Mouse (Mus musculus) stomach, embryonic 14.5 days (tissue): ENCODE data around the gene 1700016K19Rik. TPM values are rescaled to one million over a fixed set of nuclear protein-coding genes. Genes with fewer than 3 reads are reported as not detected.

Experiments used
- ATAC-seq: fragments of 200-750 bp; cut with Nextera tagmentation; 2 replicates; pipeline ENCODE4 v1.8.0; 2017; ENCODE audit warnings: low read depth, moderate TSS enrichment; ENCODE audit not compliant: insufficient number of reproducible peaks, insufficient read depth, low FRiP score
- H3K27ac ChIP-seq: fragments of 300-500 bp; sonication (generic); 2 replicates; pipeline ENCODE4 v1.5.1; 2014; ENCODE audit warnings: mild to moderate bottlenecking, low read length, moderate library complexity, mixed read lengths
- H3K27me3 ChIP-seq: fragments of 300-500 bp; sonication (generic); 2 replicates; pipeline ENCODE4 v1.6.1; 2014; ENCODE audit warnings: low read length, control low read depth, mixed read lengths; ENCODE audit not compliant: control insufficient read depth, insufficient read depth
- H3K36me3 ChIP-seq: fragments of 300-500 bp; sonication (generic); 2 replicates; pipeline ENCODE4 v1.6.1; 2014; ENCODE audit warnings: mild to moderate bottlenecking, control low read depth, low read length, moderate library complexity, mixed read lengths; ENCODE audit not compliant: control insufficient read depth, insufficient read depth
- H3K4me1 ChIP-seq: fragments of 300-500 bp; sonication (generic); 2 replicates; pipeline ENCODE4 v1.6.1; 2014; ENCODE audit warnings: low read length, control low read depth, mixed read lengths; ENCODE audit not compliant: control insufficient read depth, insufficient read depth
- H3K4me2 ChIP-seq: fragments of 300-500 bp; sonication (generic); replicated peaks from 2 replicates; pipeline ENCODE4 v1.6.1; 2014; ENCODE audit warnings: low read depth, low read length, control low read depth
- H3K4me3 ChIP-seq: fragments of 300-500 bp; sonication (generic); 2 replicates; pipeline ENCODE4 v1.5.1; 2014; ENCODE audit warnings: low read depth, low read length, control low read depth
- H3K9ac ChIP-seq: fragments of 300-500 bp; sonication (generic); replicated peaks from 2 replicates; pipeline ENCODE4 v1.6.1; 2014; ENCODE audit warnings: low read depth, mild to moderate bottlenecking, control low read depth, low read length, moderate library complexity, mixed read lengths
- H3K9me3 ChIP-seq: fragments of 300-500 bp; sonication (generic); 2 replicates; pipeline ENCODE4 v1.6.1; 2016; ENCODE audit warnings: low read depth, low read length, control low read depth; ENCODE audit not compliant: control insufficient read depth
- WGBS: fragments of 180-500 bp; shearing (Covaris S2); extraction: QIAGEN DNeasy Blood & Tissue Kit; methylation state at CpG from one replicate; pipeline ENCODE4 v1.1.7; 2014; 5-methylcytosine and 5-hydroxymethylcytosine counted together
- polyA plus RNA-seq: library from polyadenylated mRNA; unstranded; fragments of >200 nt; fragmentation: Nextera tagmentation; extraction: Ambion mirVana; gene quantifications from 2 replicates; pipeline ENCODE4 v1.2.1, GENCODE M21; 2014

Gene 1700016K19Rik
- polyA plus RNA-seq, 1 experiment from 2014 or later, result 3.2 TPM

DNA sequence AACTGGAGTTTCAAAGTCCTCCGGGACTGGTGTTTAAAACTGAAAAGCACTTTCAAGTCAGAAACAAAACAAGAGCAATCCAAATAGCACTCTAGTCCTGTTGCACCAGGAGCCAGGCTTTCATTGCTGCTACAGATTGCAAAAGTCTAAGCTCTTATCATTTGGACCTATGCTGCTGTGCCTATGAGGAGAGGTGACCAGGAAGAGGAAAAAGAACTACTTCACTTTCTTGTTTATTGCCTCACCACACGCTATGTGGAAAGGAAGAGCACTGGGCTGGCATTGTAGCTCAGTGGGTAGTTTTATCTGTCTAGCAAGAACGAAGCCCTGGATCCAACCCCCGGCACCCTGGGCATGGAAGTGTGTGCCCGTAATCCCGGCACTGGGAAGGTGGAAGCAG, 33.6 kb downstream of the 1700016K19Rik start:
- H3K9me3 ChIP-seq, result no peaks in the 10 kb centered on the region
- H3K4me3 ChIP-seq, result no peak overlapping the region
- no peaks in the 10 kb centered on the region for H3K36me3 ChIP-seq
- H3K4me1 ChIP-seq, result peaks cover under 1% of the 10 kb centered on the region; the same call in 1 of the 2 replicates
- no peak for ATAC-seq
- no peak overlapping the region for H3K4me2 ChIP-seq
- 82% methylated on average over 6 of the region's 6 CpGs for WGBS
- H3K27ac ChIP-seq, result no peak overlapping the region
- H3K27me3 ChIP-seq, result no peaks in the 10 kb centered on the region
- no peak overlapping the region for H3K9ac ChIP-seq

DNA sequence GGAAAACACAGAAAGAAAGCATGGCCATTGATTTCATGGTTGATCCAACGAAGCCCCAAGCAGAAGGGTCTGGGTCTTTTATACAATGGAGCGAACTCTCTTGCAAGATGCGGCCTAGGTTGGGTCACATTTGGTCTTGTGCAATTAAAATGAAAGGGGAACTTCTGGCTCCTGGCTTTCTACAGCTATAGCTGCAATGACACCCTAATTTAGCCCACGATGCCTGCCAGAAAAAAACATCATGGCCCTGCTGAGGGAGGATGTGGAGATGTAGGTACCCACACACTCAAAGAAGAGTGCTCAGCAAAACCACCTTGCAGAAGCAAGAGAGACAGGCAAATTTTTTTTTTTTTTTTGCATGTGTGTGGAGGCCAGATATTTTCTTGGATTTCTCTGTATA, 34.1 kb downstream of the 1700016K19Rik start:
- Histone ChIP-seq H3K27ac (no peak overlapping the region), H3K4me2 (no peak overlapping the region), H3K9me3 (no peaks in the 10 kb centered on the region), H3K27me3 (no peaks in the 10 kb centered on the region), H3K9ac (no peak overlapping the region), H3K4me3 (no peak overlapping the region), H3K36me3 (no peaks in the 10 kb centered on the region), H3K4me1 (no peaks in the 10 kb centered on the region)
- 86% methylated on average over 4 of the region's 4 CpGs for WGBS
- ATAC-seq, result no peak

DNA sequence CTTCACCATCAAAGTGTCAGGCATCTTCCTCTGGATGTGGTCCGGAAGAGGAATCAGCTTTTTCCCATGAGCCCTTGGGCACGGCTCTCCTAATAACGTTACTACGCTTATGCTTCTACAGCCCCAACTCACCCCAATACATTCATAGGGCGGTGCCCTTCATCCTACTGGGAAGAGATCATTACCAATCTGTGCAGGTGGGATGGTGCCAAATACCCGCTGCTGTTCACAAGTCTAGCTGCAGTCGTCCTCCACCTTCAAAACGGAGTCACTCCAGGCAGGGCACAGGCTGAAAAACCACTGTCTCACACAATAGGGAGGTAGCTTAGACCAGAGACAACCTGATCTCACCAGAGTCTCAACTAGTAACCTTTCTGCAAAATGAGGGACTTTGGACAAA, 35.5 kb downstream of the 1700016K19Rik start:
- Histone ChIP-seq H3K4me3 (no peak overlapping the region), H3K9ac (no peak overlapping the region), H3K4me1 (no peaks in the 10 kb centered on the region), H3K9me3 (no peaks in the 10 kb centered on the region), H3K27ac (no peak overlapping the region), H3K27me3 (no peaks in the 10 kb centered on the region), H3K4me2 (no peak overlapping the region), H3K36me3 (no peaks in the 10 kb centered on the region)
- no peak for ATAC-seq
- WGBS, result 85% methylated on average over 8 of the region's 8 CpGs

DNA sequence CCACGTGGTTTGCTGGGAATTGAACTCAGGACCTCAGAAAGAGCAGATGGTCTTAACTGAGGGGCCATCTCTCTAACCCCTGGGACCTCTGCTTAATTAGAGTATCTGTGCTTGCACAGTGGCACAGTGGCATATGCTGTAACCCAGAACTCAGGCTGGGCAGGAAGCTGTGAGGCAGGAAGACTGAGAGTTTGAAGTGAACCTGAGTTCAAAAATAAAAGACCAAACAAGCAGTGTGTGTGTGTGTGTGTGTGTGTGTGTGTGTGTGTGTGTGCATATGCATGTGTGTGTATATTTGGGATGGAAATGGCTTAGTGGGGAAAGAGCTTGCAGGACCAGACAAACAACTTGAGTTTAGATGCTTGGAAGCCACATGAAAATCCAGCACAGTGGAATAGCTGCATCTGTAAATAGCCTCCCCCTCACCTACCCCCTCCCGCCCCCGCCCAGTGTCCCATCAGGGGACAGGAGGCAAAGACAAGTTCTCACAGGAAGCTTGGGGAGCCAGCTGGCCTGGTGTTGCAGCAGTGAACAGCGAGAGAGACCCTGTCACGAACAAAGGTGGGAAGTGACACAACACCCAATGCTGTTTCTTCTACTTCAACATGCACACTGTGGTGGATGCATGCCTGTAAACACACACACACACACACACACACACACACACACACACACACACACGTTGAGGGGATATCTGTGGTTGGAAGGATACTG, 38.0 kb downstream of the 1700016K19Rik start:
- Histone ChIP-seq H3K4me2 (no peak overlapping the region), H3K36me3 (no peaks in the 10 kb centered on the region), H3K27me3 (no peaks in the 10 kb centered on the region), H3K4me3 (no peak overlapping the region), H3K9ac (no peak overlapping the region), H3K4me1 (peaks cover 9% of the 10 kb centered on the region; the same call in 1 of the 2 replicates), H3K9me3 (no peaks in the 10 kb centered on the region), H3K27ac (no peak overlapping the region)
- no peak for ATAC-seq
- WGBS, result 48% methylated on average over 6 of the region's 6 CpGs

DNA sequence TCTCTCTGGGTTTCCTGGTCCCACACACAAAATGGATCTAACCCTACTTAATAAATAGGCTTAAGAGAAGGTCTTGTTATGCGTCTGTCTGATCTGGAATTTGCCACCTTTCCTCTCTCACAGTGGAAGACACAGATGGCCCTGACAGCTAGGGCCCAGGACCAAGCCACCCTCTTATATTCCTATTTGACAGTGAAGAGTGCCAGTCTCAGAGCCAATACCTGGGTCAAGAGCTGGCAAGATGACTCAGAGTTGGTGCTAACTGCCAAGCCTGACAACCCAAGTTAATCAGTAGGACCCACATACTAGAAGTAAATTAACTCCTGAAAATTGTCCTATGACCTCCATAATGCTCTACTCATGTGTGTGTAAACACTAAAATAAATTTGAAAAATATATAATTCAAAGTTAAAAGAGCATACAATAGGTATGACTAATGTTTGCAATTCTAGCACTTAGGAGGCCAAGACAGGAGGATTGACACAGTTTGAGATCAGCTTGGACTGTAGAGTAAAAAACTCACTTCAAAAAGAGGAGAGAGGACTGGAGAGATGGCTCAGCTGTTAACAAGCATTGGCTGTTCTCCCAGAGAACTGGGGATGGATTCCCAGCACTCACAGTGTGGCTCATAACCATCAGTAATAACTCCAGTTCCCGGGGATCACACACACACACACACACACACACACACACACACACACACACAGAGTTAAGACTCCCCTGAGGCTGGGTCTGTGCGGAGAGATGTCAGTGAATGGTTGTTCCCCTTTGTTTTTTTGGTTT, 39.8 kb downstream of the 1700016K19Rik start:
- Histone ChIP-seq H3K4me1 (peaks cover 15% of the 10 kb centered on the region), H3K9me3 (no peaks in the 10 kb centered on the region), H3K36me3 (0 out of 2 replicates have a peak, but pooled peaks cover under 1% of the 10 kb centered on the region), H3K27ac (no peak overlapping the region), H3K9ac (no peak overlapping the region), H3K27me3 (no peaks in the 10 kb centered on the region), H3K4me3 (no peak overlapping the region), H3K4me2 (no peak overlapping the region)
- ATAC-seq, result no peak
- 85% methylated on average over 3 of the region's 3 CpGs for WGBS

DNA sequence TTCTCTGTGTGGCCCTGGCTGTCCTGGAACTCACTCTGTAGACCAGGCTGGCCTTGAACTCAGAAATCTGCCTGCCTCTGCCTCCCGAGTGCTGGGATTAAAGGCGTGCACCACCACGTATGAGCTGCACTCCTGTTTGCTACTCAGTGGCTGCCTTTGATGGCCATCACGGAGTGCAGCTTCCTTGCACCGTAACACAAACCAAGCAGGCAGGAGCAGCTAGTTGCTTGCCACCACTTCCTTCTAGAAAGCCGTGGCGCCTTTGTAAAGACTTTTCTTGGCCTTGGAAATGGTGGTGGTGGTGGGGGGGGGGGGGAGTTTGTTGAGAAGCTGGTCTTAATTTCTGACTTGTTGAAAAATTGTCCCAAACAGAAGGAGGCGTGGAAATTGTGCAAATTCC, 40.4 kb downstream of the 1700016K19Rik start:
- 0 out of 2 replicates have a peak, but pooled peaks cover 3% of the 10 kb centered on the region for H3K36me3 ChIP-seq
- no peak overlapping the region for H3K4me3 ChIP-seq
- H3K4me2 ChIP-seq, result no peak overlapping the region
- WGBS, result 89% methylated on average over 8 of the region's 8 CpGs
- H3K27ac ChIP-seq, result no peak overlapping the region
- no peak for ATAC-seq
- H3K9ac ChIP-seq, result no peak overlapping the region
- H3K9me3 ChIP-seq, result no peaks in the 10 kb centered on the region
- no peaks in the 10 kb centered on the region for H3K27me3 ChIP-seq
- H3K4me1 ChIP-seq, result peaks cover 15% of the 10 kb centered on the region

DNA sequence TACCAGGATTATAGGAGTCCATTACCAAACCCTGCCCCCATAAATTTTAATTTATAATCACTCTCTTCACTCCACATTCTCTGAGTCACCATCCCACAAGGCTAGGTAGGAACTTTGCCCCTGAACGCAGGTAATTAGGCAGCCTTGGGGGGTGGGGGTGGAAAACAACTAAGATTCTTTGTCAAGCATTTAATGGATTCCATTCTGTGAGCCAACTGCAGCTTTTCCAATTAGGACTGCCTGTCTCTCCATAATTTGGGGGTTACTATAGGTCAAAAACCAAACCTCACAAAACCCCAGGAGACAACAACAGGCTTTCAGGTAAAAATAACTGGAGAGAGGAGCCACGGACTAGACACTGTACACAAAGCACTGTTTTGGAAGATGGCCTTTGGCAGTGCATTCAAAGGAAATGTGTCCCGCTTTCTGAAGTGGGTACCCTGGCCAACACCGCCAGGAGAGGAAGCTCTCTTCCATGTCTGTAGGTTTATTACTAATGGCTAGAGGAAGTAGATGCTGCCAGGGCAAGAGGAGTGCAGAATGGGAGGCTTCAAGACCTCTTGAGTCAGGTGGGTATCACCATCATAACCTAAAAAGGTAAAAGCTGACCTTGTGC, 41.2 kb downstream of the 1700016K19Rik start:
- Histone ChIP-seq H3K4me2 (no peak overlapping the region), H3K27ac (no peak overlapping the region), H3K4me1 (peaks cover 15% of the 10 kb centered on the region), H3K36me3 (0 out of 2 replicates have a peak, but pooled peaks cover 3% of the 10 kb centered on the region), H3K9me3 (no peaks in the 10 kb centered on the region), H3K4me3 (no peak overlapping the region), H3K9ac (no peak overlapping the region), H3K27me3 (no peaks in the 10 kb centered on the region)
- 83% methylated on average over 4 of the region's 4 CpGs for WGBS
- no peak for ATAC-seq

DNA sequence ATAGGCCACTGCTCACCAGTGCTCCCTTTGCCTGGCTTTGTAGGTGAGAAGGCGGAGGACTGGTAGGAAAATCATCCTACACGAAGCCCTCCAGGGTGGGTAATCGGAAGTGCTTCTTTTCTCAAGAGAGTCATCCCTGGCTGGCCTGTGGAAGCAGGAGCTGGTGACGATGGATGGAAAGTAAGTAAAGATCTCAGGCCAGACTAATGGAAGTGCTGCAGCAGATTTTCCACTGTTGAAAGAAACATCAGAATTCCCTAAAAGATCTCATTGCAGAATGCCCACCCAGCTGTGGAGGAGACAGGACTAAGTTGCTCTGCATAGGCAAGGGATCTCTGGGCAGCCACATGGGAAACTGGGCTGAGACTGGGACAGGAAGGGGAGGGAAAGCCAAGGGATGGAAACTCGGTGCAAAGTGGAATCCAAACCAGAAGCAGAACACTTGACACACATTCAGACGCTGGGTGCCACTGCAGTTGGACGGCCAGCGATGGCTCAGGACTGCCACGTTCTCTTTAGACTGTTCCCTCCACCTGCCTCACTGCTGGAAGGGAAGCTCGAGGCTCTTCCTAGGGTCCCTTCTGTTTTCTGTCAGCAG, 42.4 kb downstream of the 1700016K19Rik start:
- no peak for ATAC-seq
- 72% methylated on average over 10 of the region's 10 CpGs for WGBS
- H3K36me3 ChIP-seq, result 0 out of 2 replicates have a peak, but pooled peaks cover 3% of the 10 kb centered on the region

More for the DNA sequence above, 42.4 kb downstream of the 1700016K19Rik start:
- Histone ChIP-seq H3K4me3 (no peak overlapping the region), H3K4me1 (peaks cover 15% of the 10 kb centered on the region), H3K4me2 (no peak overlapping the region), H3K27me3 (no peaks in the 10 kb centered on the region), H3K27ac (peak overlapping the region; percentile 44), H3K9ac (no peak overlapping the region), H3K9me3 (no peaks in the 10 kb centered on the region)
